Mouse (Mus musculus): ENCODE measurements around the gene Mpig6b.

DNA sequence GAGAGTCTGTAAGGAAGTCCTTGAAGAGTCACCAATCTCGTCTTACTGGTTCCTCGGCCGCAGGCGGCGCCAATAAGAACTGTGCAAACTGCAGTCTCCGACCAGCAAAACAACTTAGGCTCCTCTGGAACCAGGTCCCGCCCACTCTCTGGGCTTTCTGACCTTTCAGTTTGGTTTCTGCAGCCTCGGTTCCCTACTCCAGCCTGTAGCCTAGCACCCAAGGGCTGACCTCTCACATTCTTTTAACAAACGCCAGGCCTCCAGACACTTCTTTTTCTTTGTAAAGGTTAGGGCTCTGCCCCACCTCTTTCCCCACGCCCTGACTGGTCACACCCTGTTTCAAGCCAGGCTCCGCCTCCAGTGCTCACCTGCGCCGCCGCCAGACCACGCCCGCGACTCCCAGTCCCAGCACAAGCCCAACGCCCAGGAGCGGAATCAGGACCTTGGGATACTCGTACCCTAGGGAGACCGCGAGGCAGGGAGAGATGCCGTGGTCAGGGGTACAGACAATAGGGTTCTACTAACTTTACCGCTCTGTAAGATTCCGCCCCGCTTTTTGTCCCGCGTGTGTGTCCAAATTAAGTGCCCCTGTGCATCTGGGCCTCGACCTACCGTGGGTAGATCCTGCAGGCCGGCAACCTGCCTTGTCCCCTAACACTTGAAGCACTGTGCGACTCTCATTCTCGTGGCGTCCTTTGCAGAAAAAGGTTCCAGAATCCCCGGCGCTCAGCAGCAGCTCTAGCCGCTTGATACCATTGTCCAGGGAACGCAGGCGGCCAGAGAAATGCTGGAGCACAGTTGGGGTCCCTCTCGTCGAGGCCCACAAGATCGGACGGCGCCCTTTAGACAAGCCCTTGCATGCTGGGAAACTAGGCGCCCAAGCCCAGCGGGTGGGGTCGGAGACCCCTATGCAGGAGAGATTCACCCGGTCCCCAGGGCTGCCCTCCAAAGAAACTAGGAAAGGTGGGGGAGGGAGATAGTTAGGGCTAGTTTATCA lies 735 bp downstream of the Mpig6b start, which contains the start of gene Ly6g6c:
- TF ChIP-seq CTCF (IDR thresholded peaks at IDR 0.05; ENCODE audit: low read depth, low read length) (no peak), POLR2A (IDR thresholded peaks at IDR 0.05; ENCODE audit: extremely low read depth, insufficient read depth, low read length) (no peak)
